Mouse (Mus musculus): ENCODE measurements around the gene Baiap2. TPM values are rescaled to one million over a fixed set of nuclear protein-coding genes. Genes with fewer than 3 reads are reported as not detected.

Gene Baiap2
- total and polyA plus RNA-seq, 2 experiments from 2014 or later = 31.1 to 42.3 TPM

DNA sequence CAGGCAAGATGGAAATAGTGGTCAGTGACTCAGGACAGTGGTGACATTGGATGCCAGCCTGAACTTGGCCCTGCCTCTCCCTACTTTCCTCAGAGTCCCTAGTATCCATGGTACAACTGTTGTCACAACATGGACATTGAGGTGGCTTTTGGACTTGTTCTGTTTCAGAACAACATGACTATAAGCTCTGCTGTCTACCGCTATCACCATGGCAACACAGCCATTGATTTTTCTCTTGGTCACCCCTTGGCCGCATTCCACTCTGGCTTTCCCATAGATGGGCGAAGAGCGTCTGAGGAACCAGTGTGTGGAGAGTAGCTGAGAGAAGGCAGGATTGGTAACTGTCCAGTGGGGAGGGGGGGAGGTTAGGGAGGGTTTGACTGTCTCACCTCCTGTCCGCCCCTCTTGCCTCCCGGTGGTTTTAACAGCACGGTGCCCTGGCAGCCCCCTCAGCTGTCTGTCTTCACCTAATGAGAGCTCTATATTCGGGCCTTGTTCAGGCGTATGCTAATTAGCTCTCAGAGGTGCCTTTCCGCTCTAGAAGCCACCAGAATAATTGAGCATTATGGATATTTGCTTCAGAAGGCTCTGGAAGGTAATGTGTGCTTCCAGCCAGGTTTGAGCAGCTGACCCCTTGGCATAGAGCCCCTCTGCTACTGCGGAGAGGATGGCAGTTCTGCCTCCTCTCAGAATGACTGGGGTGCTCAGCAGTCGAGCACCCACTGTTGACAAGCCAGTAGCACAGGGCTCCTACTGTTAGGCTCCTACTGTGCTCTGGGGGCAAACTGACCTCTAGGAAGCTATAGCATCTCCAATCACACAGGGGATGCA is 27.7 kb downstream of the Baiap2 start:
- DNase-seq = peak; percentile 46
- H3K27ac ChIP-seq (ENCODE audit: low read depth, low read length) = 0 out of 2 replicates have a peak overlapping the region, but pooled peaks have one; percentile 21
- H3K36me3 ChIP-seq (ENCODE audit: insufficient read depth) = peaks cover 5% of the 10 kb centered on the region; the same call in 1 of the 2 replicates
- no peak overlapping the region for H3K4me2 ChIP-seq (ENCODE audit: low read depth)
- no peaks in the 10 kb centered on the region for H3K9me3 ChIP-seq (ENCODE audit: low read length)
- TF ChIP-seq CTCF (IDR thresholded peaks at IDR 0.05; ENCODE audit: low read depth) = no peak
- ATAC-seq = peak; percentile 60
- H3K4me1 ChIP-seq (ENCODE audit: insufficient read depth) = 0 out of 2 replicates have a peak, but pooled peaks cover 10% of the 10 kb centered on the region
- WGBS = 18% methylated on average over 12 of the region's 12 CpGs
- no peaks in the 10 kb centered on the region for H3K27me3 ChIP-seq (ENCODE audit: insufficient read depth, low read length)
- no peak overlapping the region for H3K4me3 ChIP-seq (ENCODE audit: low read depth, low read length)
- no peak overlapping the region for H3K9ac ChIP-seq

DNA sequence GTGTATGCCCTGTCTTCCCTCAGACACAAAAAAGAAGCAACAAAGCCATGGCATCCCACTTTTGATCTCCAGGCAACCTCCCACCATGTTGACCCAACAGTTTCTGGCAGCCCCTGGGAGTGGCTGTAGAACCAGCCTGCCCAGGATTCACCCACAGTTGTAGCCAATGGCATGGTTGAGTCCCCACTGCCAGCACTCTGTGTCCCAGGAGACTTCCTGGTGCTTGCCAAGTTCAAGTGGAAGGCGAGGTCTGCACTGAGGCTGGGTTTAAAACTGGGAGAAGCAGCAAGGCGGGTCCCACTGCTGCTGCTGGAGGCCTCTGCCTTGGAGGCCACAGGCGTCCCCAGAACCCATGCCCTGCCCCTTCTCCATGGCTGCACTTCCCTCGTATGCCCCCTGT is 31.2 kb downstream of the Baiap2 start:
- 0 out of 2 replicates have a peak, but pooled peaks cover 5% of the 10 kb centered on the region for H3K36me3 ChIP-seq (ENCODE audit: insufficient read depth)
- ATAC-seq (no peak), DNase-seq (no peak)
- H3K9me3 ChIP-seq (ENCODE audit: low read length) = no peaks in the 10 kb centered on the region
- no peak for TF ChIP-seq CTCF (IDR thresholded peaks at IDR 0.05; ENCODE audit: low read depth)
- 0 out of 2 replicates have a peak, but pooled peaks cover 10% of the 10 kb centered on the region for H3K4me1 ChIP-seq (ENCODE audit: insufficient read depth)
- H3K27ac ChIP-seq (ENCODE audit: low read depth, low read length) = no peak overlapping the region
- no peak overlapping the region for H3K4me3 ChIP-seq (ENCODE audit: low read depth, low read length)
- no peaks in the 10 kb centered on the region for H3K27me3 ChIP-seq (ENCODE audit: insufficient read depth, low read length)
- H3K9ac ChIP-seq = no peak overlapping the region
- 92% methylated on average over 4 of the region's 4 CpGs for WGBS
- no peak overlapping the region for H3K4me2 ChIP-seq (ENCODE audit: low read depth)

DNA sequence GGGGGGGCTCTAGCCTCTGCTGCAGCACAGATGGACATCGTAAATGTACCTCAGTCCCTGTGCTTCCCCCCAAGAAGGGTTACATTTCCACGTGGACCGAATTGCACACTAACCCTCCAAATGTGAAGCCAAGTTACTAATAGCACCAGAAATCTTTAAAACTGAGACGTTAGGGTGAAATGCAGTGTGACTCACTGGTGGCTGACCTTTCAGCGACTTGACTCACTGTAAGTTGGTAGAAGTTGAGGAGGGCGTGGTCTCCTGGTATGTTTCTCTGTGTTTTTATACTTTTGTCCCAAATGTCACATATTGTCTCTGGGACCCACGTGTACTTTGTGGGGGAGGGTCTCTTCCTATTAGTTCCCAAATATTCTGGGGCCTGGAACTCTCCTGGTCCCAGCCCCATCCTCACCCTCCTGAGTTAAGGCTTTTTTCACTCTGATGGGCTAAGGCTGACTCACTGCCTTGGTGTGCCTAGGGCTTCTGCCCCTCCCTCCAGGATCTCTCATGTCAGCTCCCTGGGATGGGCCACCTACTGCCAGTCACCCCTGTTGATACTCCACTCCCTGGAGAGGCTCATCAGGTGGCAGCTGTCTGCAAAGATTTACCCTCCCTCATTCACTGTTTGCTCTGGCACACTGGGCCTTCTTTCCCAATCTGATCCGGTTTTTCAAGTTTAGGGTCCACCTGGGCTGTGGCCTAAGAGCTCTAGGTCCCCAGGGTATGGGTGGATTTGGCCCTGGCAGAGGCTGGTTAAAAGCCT is 33.4 kb downstream of the Baiap2 start:
- no peak overlapping the region for H3K4me3 ChIP-seq (ENCODE audit: low read depth, low read length)
- H3K27me3 ChIP-seq (ENCODE audit: insufficient read depth, low read length) = no peaks in the 10 kb centered on the region
- no peak for ATAC-seq
- H3K9me3 ChIP-seq (ENCODE audit: low read length) = no peaks in the 10 kb centered on the region
- 85% methylated on average over 8 of the region's 8 CpGs for WGBS
- no peak for TF ChIP-seq CTCF (IDR thresholded peaks at IDR 0.05; ENCODE audit: low read depth)
- H3K27ac ChIP-seq (ENCODE audit: low read depth, low read length) = no peak overlapping the region
- no peaks in the 10 kb centered on the region for H3K4me1 ChIP-seq (ENCODE audit: insufficient read depth)
- no peak for DNase-seq
- peaks cover 11% of the 10 kb centered on the region; the same call in 1 of the 2 replicates for H3K36me3 ChIP-seq (ENCODE audit: insufficient read depth)
- no peak overlapping the region for H3K4me2 ChIP-seq (ENCODE audit: low read depth)
- no peak overlapping the region for H3K9ac ChIP-seq

DNA sequence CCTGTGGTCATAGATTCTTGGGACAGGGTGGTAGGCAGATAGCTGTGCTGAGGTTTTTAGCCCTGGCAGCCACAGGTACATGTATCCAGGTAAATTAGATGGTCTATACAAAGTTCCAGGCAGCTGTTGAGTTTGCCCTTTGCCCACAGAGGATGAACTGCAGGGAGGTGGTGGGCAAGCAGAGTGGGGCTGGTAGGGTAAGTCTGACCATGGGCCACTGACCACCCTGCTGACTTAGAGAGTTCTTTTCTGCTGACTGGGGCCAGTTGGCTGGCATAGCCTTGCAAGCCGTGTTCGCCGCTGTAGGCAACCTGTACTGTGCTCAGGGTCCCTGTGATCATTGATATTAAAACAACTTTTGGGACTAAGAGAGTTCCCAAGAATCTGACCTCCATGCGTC is 36.1 kb downstream of the Baiap2 start:
- peaks cover 16% of the 10 kb centered on the region; the same call in 1 of the 2 replicates for H3K36me3 ChIP-seq (ENCODE audit: insufficient read depth)
- H3K27ac ChIP-seq (ENCODE audit: low read depth, low read length) = no peak overlapping the region
- no peaks in the 10 kb centered on the region for H3K9me3 ChIP-seq (ENCODE audit: low read length)
- H3K4me2 ChIP-seq (ENCODE audit: low read depth) = no peak overlapping the region
- no peak for ATAC-seq
- no peaks in the 10 kb centered on the region for H3K4me1 ChIP-seq (ENCODE audit: insufficient read depth)
- H3K27me3 ChIP-seq (ENCODE audit: insufficient read depth, low read length) = no peaks in the 10 kb centered on the region
- 97% methylated on average over 4 of the region's 4 CpGs for WGBS
- no peak overlapping the region for H3K4me3 ChIP-seq (ENCODE audit: low read depth, low read length)
- no peak for TF ChIP-seq CTCF (IDR thresholded peaks at IDR 0.05; ENCODE audit: low read depth)
- H3K9ac ChIP-seq = no peak overlapping the region
- no peak for DNase-seq

DNA sequence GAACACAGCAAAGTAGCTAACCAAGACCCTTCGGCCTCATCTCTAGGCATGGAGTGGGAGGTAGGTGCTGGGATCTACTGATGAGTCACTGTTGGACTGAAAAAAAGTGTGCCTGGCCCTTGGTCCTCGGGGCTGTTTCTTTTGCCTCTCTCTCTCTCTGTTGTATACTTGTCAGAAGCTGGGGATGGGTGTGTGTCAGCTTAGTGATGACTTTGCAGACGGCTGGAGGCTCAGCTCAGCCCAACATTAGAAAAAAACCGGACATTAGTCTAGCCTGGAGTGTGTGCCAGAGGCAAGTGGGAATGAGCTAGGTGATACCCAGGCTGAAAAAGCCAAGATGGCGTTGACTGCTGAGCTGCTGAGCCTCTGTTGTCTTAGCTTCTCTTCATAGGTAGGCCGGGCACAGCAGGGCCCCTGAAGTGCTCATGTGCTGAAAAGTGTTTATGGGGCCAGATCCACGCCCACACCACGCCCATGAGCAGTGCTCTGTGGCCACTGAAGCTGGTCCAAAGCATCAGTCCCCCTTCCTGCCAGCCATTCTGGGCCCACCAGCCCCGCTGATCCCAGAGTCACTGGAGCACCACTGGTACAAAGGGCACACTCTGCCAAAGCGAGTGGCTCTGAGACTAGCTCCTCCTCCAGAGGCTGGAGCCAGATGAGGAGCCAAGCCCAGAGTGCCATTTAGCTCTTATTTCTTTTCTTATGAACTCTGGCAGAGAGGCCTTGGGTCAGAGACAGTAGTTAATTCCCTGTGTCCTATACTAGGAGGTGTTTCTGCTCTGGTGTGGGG is 37.2 kb downstream of the Baiap2 start:
- peaks cover 15% of the 10 kb centered on the region; the same call in 1 of the 2 replicates for H3K36me3 ChIP-seq (ENCODE audit: insufficient read depth)
- no peak overlapping the region for H3K27ac ChIP-seq (ENCODE audit: low read depth, low read length)
- no peak overlapping the region for H3K4me3 ChIP-seq (ENCODE audit: low read depth, low read length)
- H3K9me3 ChIP-seq (ENCODE audit: low read length) = no peaks in the 10 kb centered on the region
- no peak overlapping the region for H3K9ac ChIP-seq
- 78% methylated on average over 10 of the region's 10 CpGs for WGBS
- H3K27me3 ChIP-seq (ENCODE audit: insufficient read depth, low read length) = no peaks in the 10 kb centered on the region
- ATAC-seq (no peak), DNase-seq (no peak)
- H3K4me1 ChIP-seq (ENCODE audit: insufficient read depth) = no peaks in the 10 kb centered on the region
- H3K4me2 ChIP-seq (ENCODE audit: low read depth) = no peak overlapping the region
- no peak for TF ChIP-seq CTCF (IDR thresholded peaks at IDR 0.05; ENCODE audit: low read depth)

DNA sequence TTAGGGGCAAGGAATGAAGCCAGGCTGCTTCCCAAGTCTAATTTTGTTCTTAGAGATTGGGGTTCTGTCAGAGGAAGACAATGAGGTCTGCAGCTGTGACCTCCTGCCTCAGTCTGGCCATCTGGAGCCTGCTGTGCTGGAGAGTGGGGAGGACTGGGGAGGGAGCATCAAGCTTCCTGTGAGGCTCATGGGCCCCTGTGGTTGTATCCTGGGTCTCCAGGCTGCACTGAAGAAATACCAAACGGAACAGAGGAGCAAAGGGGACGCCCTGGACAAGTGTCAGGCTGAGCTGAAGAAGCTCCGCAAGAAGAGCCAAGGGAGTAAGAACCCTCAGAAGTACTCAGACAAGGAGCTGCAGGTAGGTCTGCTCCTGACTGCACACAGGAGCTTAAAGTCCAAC is 39.2 kb downstream of the Baiap2 start:
- Histone ChIP-seq H3K9ac (no peak overlapping the region), H3K4me3 (ENCODE audit: low read depth, low read length) (no peak overlapping the region), H3K4me2 (ENCODE audit: low read depth) (no peak overlapping the region), H3K27ac (ENCODE audit: low read depth, low read length) (no peak overlapping the region), H3K36me3 (ENCODE audit: insufficient read depth) (peaks cover 14% of the 10 kb centered on the region; the same call in 1 of the 2 replicates), H3K4me1 (ENCODE audit: insufficient read depth) (no peaks in the 10 kb centered on the region), H3K27me3 (ENCODE audit: insufficient read depth, low read length) (no peaks in the 10 kb centered on the region), H3K9me3 (ENCODE audit: low read length) (no peaks in the 10 kb centered on the region)
- TF ChIP-seq CTCF (IDR thresholded peaks at IDR 0.05; ENCODE audit: low read depth) = no peak
- ATAC-seq (no peak), DNase-seq (no peak)
- WGBS = 75% methylated on average over 3 of the region's 3 CpGs
